ENCODE assay signal across 9 mouse cellular contexts in genomic region chr4:101998267-101998922, GRCm38 (mm10). TPM values are rescaled to one million over a fixed set of nuclear protein-coding genes. Genes with fewer than 3 reads are reported as not detected.
DNase-seq lines count a peak whose midpoint lies in the region; ATAC-seq and TF ChIP-seq lines count a peak whose summit lies in the region.
"Had no signal": no experiment of that assay in that cellular context is flagged by ENCODE, and none has a peak within 500 bp of the region (broad histone marks: within the 10 kb centered on the region; RNA-seq: fewer than 3 reads in every experiment).

No protein-coding gene starts in this region.

- H3K9me3 ChIP-seq in kidney, embryonic 14.5 days (ENCODE audit: control insufficient read depth, low read length): no peaks in the 10 kb centered on the region
- H3K9me3 ChIP-seq in liver, embryonic 14.5 days (ENCODE audit: control insufficient read depth, low read length): no peaks in the 10 kb centered on the region
- H3K9me3 ChIP-seq: heart, embryonic 15.5 days had no signal

- peak; percentile 90 for TF ChIP-seq CTCF in cortical plate, adult 2 months (IDR thresholded peaks at IDR 0.05; ENCODE audit: extremely low read depth, insufficient read depth, low read length)
- peak; percentile 67 for TF ChIP-seq CTCF in liver, embryonic 14.5 days (IDR thresholded peaks at IDR 0.05; ENCODE audit: low read depth)

- 0 out of 2 replicates have a peak, but pooled peaks have one; percentile 55 for ATAC-seq in kidney, embryonic 14.5 days (ENCODE audit: low FRiP score, low TSS enrichment)
- no peak for ATAC-seq in liver, embryonic 14.5 days (ENCODE audit: insufficient read depth)

- no peaks in the 10 kb centered on the region for H3K27me3 ChIP-seq in kidney, embryonic 14.5 days (ENCODE audit: control insufficient read depth, insufficient read depth, low read length)
- H3K27me3 ChIP-seq in liver, embryonic 14.5 days (ENCODE audit: control insufficient read depth, insufficient read depth, low read length): no peaks in the 10 kb centered on the region
- H3K27me3 ChIP-seq: heart, embryonic 15.5 days had no signal

- H3K4me3 ChIP-seq in cortical plate, adult 2 months (ENCODE audit: insufficient read depth, low read length): no peak overlapping the region
- no peak overlapping the region for H3K4me3 ChIP-seq in kidney, embryonic 14.5 days (ENCODE audit: low read length)
- no peak overlapping the region for H3K4me3 ChIP-seq in liver, embryonic 14.5 days (ENCODE audit: insufficient read depth in 1 of 2, low read depth in 2 of 2, low read length in 2 of 2)
- H3K4me3 ChIP-seq: heart, embryonic 15.5 days had no signal

- TF ChIP-seq POLR2A in cortical plate, adult 2 months (IDR thresholded peaks at IDR 0.05; ENCODE audit: extremely low read depth, insufficient read depth, low read length): no peak

- no peaks in the 10 kb centered on the region for H3K36me3 ChIP-seq in kidney, embryonic 14.5 days (ENCODE audit: control insufficient read depth, insufficient read depth, low read length)
- no peaks in the 10 kb centered on the region for H3K36me3 ChIP-seq in liver, embryonic 14.5 days (replicated peaks; ENCODE audit: control insufficient read depth, insufficient read depth, low read depth)
- H3K36me3 ChIP-seq: heart, embryonic 15.5 days had no signal

- 40% methylated on average over 15 of the region's 15 CpGs for WGBS in kidney, embryonic 14.5 days
- WGBS in liver, embryonic 14.5 days (ENCODE audit: insufficient replicate concordance): 31% methylated on average over 15 of the region's 15 CpGs

- no peak overlapping the region for H3K4me2 ChIP-seq in kidney, embryonic 14.5 days (replicated peaks; ENCODE audit: low read depth, low read length)
- no peak overlapping the region for H3K4me2 ChIP-seq in liver, embryonic 14.5 days (ENCODE audit: low read depth)
- H3K4me2 ChIP-seq: heart, embryonic 15.5 days had no signal

- DNase-seq in CD4-positive helper T cell, adult 2 months (ENCODE audit: low read depth, low spot score): peak; percentile 47
- peak; percentile 55 to 84 for DNase-seq in adrenal gland, adult (ENCODE audit: inconsistent age in 2 of 2, low spot score in 1 of 2)
- peak; percentile 3 for DNase-seq in gonadal fat pad, adult 2 months (ENCODE audit: low read depth)
- DNase-seq in liver, embryonic 14.5 days (ENCODE audit: low read depth in 3 of 3, low spot score in 3 of 3): peak; percentile 9 to 25 (median 24)
- peak; percentile 12 for DNase-seq in ovary, adult 18-20 months (ENCODE audit: low spot score)
- DNase-seq in urinary bladder, adult 2 months (ENCODE audit: low spot score): peak; percentile 31

- H3K27ac ChIP-seq in cortical plate, adult 2 months (ENCODE audit: insufficient read depth, low read length): no peak overlapping the region
- H3K27ac ChIP-seq in kidney, embryonic 14.5 days (ENCODE audit: low read depth, low read length): no peak overlapping the region
- H3K27ac ChIP-seq in liver, embryonic 14.5 days: no peak overlapping the region
- H3K27ac ChIP-seq: heart, embryonic 15.5 days had no signal

- no peaks in the 10 kb centered on the region for H3K4me1 ChIP-seq in cortical plate, adult 2 months (ENCODE audit: control insufficient read depth, insufficient read depth, low read length)
- H3K4me1 ChIP-seq in kidney, embryonic 14.5 days (ENCODE audit: control insufficient read depth, insufficient read depth, low read length): no peaks in the 10 kb centered on the region
- H3K4me1 ChIP-seq in liver, embryonic 14.5 days (replicated peaks; ENCODE audit: control insufficient read depth in 2 of 2, insufficient read depth in 2 of 2, low read length in 1 of 2): no peaks in the 10 kb centered on the region
- H3K4me1 ChIP-seq: heart, embryonic 15.5 days had no signal

- no peak overlapping the region for H3K9ac ChIP-seq in kidney, embryonic 14.5 days (ENCODE audit: low read depth, low read length)
- no peak overlapping the region for H3K9ac ChIP-seq in liver, embryonic 14.5 days (replicated peaks)
- H3K9ac ChIP-seq: heart, embryonic 15.5 days had no signal

- TF ChIP-seq EP300 in liver, embryonic 14.5 days (IDR thresholded peaks at IDR 0.05; ENCODE audit: low read depth): no peak

RNA-seq across cellular contexts. Expression of gene Gm12789, which starts 12.0 kb away (rescaled TPM):
- polyA plus RNA-seq in cortical plate, adult 2 months (2012; rRNA removed): not detected in 2 replicates
- not detected in 2 replicates for polyA plus RNA-seq in gonadal fat pad, adult 2 months (2012; rRNA removed)
- polyA plus RNA-seq in kidney, embryonic 14.5 days (2014; fragmentation: Nextera tagmentation; extraction: Ambion mirVana): not detected in 2 replicates
- not detected in 2 replicates for polyA plus RNA-seq in liver, embryonic 14.5 days (2012; rRNA removed)
- polyA plus RNA-seq in liver, embryonic 14.5 days (2014; fragmentation: Nextera tagmentation; extraction: Ambion mirVana): not detected in 2 replicates
- polyA plus RNA-seq in urinary bladder, adult 2 months (2012; rRNA removed): not detected in 2 replicates
- polyA plus RNA-seq: heart, embryonic 15.5 days had no signal

RNA-seq across cellular contexts. Expression of gene Gm12790, which starts 17.5 kb away (rescaled TPM):
- not detected in 2 replicates for polyA plus RNA-seq in cortical plate, adult 2 months (2012; rRNA removed)
- polyA plus RNA-seq in gonadal fat pad, adult 2 months (2012; rRNA removed): not detected in 2 replicates
- not detected in 2 replicates for polyA plus RNA-seq in kidney, embryonic 14.5 days (2014; fragmentation: Nextera tagmentation; extraction: Ambion mirVana)
- polyA plus RNA-seq in liver, embryonic 14.5 days (2012; rRNA removed): not detected in 2 replicates
- not detected in 2 replicates for polyA plus RNA-seq in liver, embryonic 14.5 days (2014; fragmentation: Nextera tagmentation; extraction: Ambion mirVana)
- not detected in 2 replicates for polyA plus RNA-seq in urinary bladder, adult 2 months (2012; rRNA removed)
- polyA plus RNA-seq: heart, embryonic 15.5 days had no signal

RNA-seq across cellular contexts. Expression of gene Gm12794, which starts 58.2 kb away (rescaled TPM):
- not detected in 2 replicates for polyA plus RNA-seq in cortical plate, adult 2 months (2012; rRNA removed)
- polyA plus RNA-seq in gonadal fat pad, adult 2 months (2012; rRNA removed): not detected in 2 replicates
- polyA plus RNA-seq in kidney, embryonic 14.5 days (2014; fragmentation: Nextera tagmentation; extraction: Ambion mirVana): not detected in 2 replicates
- not detected in 2 replicates for polyA plus RNA-seq in liver, embryonic 14.5 days (2012; rRNA removed)
- polyA plus RNA-seq in liver, embryonic 14.5 days (2014; fragmentation: Nextera tagmentation; extraction: Ambion mirVana): not detected in 2 replicates
- not detected in 2 replicates for polyA plus RNA-seq in urinary bladder, adult 2 months (2012; rRNA removed)
- polyA plus RNA-seq: heart, embryonic 15.5 days had no signal

Comparison
In these comparisons a context has a peak if more than half of its experiments do, and no peak if none do; other contexts are left out.
1. DNase-seq: peak in every context shown above with its lines; median percentile 70 in adrenal gland, adult; 47 in CD4-positive helper T cell, adult 2 months; 31 in urinary bladder, adult 2 months; 24 in liver, embryonic 14.5 days; 12 in ovary, adult 18-20 months; 3 in gonadal fat pad, adult 2 months.